Mouse (Mus musculus): Measurements from ENCODE around the gene Rnf40.

- no peak for TF ChIP-seq CTCF (IDR thresholded peaks at IDR 0.05; ENCODE audit: control insufficient read depth, insufficient read depth, insufficient replicate concordance, low read depth, low read length)
- TF ChIP-seq POLR2A (IDR thresholded peaks at IDR 0.05; ENCODE audit: control insufficient read depth, low read depth, low read length) = no peak
Observed at GRCm38 (mm10) chr7:127560580-127560979, 28.0 kb upstream of the Rnf40 start.
